Mouse (Mus musculus) layer of hippocampus, adult 2 months (tissue): ENCODE measurements at regions not wholly inside any gene's neighbourhood (a gene's known extent, or its start where the extent isn't known, plus 50 kb on each side); places are given as distances from the start of the nearest gene placed in this dataset.

ENCODE experiments used
- DNase-seq, 2 experiments: peaks; one replicate each; pipeline ENCODE4 v3.0.0; 2022; ENCODE audit warnings: low spot score in 2 of 2
- H3K27ac ChIP-seq: fragments of 200-600 bp; 2 replicates; pipeline ENCODE4 v1.8.1; 2022
- H3K4me3 ChIP-seq: fragments of 200-600 bp; 2 replicates; pipeline ENCODE4 v1.8.1; 2022; ENCODE audit warnings: mild to moderate bottlenecking
- CTCF ChIP-seq: fragments of 200-600 bp; conservative IDR thresholded peaks from 2 replicates; pipeline ENCODE4 v1.8.1; 2022; ENCODE audit warnings: antibody characterized with exemption, mild to moderate bottlenecking, moderate library complexity

- DNase-seq = no peak
- TF ChIP-seq CTCF = no peak
- Histone ChIP-seq H3K27ac (no peak overlapping the region), H3K4me3 (no peak overlapping the region)
Measured at GRCm38 (mm10) chr15:25305801-25306200, 107.8 kb downstream of the Basp1 start.

GRCm38 (mm10) chr15:25303379-25303778, 110.2 kb downstream of the Basp1 start:
- Histone ChIP-seq H3K4me3 (no peak overlapping the region), H3K27ac (no peak overlapping the region)
- no peak for DNase-seq
- TF ChIP-seq CTCF = no peak

- H3K27ac ChIP-seq = no peak overlapping the region
- TF ChIP-seq CTCF = no peak
- no peak overlapping the region for H3K4me3 ChIP-seq
- peak in 1 of 2 experiments; percentile 29 for DNase-seq
Measured at GRCm38 (mm10) chr15:25302671-25303294, 110.8 kb downstream of the Basp1 start.

- Histone ChIP-seq H3K27ac (no peak overlapping the region), H3K4me3 (no peak overlapping the region)
- TF ChIP-seq CTCF = no peak
- DNase-seq = no peak
Measured at GRCm38 (mm10) chr15:25301810-25302209, 111.8 kb downstream of the Basp1 start.

- Histone ChIP-seq H3K4me3 (no peak overlapping the region), H3K27ac (no peak overlapping the region)
- TF ChIP-seq CTCF = no peak
- no peak for DNase-seq
Measured at GRCm38 (mm10) chr15:25297278-25297677, 116.3 kb downstream of the Basp1 start.

GRCm38 (mm10) chr15:25296714-25297113, 116.8 kb downstream of the Basp1 start:
- no peak for DNase-seq
- Histone ChIP-seq H3K4me3 (no peak overlapping the region), H3K27ac (no peak overlapping the region)
- no peak for TF ChIP-seq CTCF

GRCm38 (mm10) chr15:25295753-25296152, 117.8 kb downstream of the Basp1 start:
- Histone ChIP-seq H3K4me3 (no peak overlapping the region), H3K27ac (no peak overlapping the region)
- TF ChIP-seq CTCF = no peak
- no peak for DNase-seq

GRCm38 (mm10) chr15:25291231-25291691, 122.3 kb downstream of the Basp1 start:
- DNase-seq = peak; percentile 39 to 70
- Histone ChIP-seq H3K4me3 (peak overlapping the region; percentile 33), H3K27ac (no peak overlapping the region; the same call in 1 of the 2 replicates)
- TF ChIP-seq CTCF = peak; percentile 24; the same call in 1 of the 2 replicates

GRCm38 (mm10) chr15:25287850-25288249, 125.7 kb downstream of the Basp1 start:
- DNase-seq = no peak
- no peak overlapping the region for H3K4me3 ChIP-seq
- TF ChIP-seq CTCF = no peak
- H3K27ac ChIP-seq = no peak overlapping the region

- Histone ChIP-seq H3K4me3 (no peak overlapping the region), H3K27ac (no peak overlapping the region)
- DNase-seq = no peak
- no peak for TF ChIP-seq CTCF
Measured at GRCm38 (mm10) chr15:25284354-25285199, 129.0 kb downstream of the Basp1 start.

- TF ChIP-seq CTCF = no peak
- H3K27ac ChIP-seq = no peak overlapping the region
- H3K4me3 ChIP-seq = no peak overlapping the region
- DNase-seq = no peak
Measured at GRCm38 (mm10) chr15:25283713-25284112, 129.9 kb downstream of the Basp1 start.

GRCm38 (mm10) chr15:25282346-25282745, 131.2 kb downstream of the Basp1 start:
- no peak for TF ChIP-seq CTCF
- Histone ChIP-seq H3K4me3 (no peak overlapping the region), H3K27ac (0 out of 2 replicates have a peak overlapping the region, but pooled peaks have one; percentile 23)
- no peak for DNase-seq

GRCm38 (mm10) chr15:25281942-25282341, 131.6 kb downstream of the Basp1 start:
- 0 out of 2 replicates have a peak overlapping the region, but pooled peaks have one; percentile 23 for H3K27ac ChIP-seq
- DNase-seq = no peak
- no peak for TF ChIP-seq CTCF
- H3K4me3 ChIP-seq = no peak overlapping the region
